Mouse (Mus musculus): Measurements from ENCODE around the gene Foxp1.

- TF ChIP-seq CTCF (IDR thresholded peaks at IDR 0.05; ENCODE audit: low read depth, low read length): no peak
- TF ChIP-seq GATA1 (IDR thresholded peaks at IDR 0.05; ENCODE audit: borderline replicate concordance, low read length): no peak
Measured at GRCm38 (mm10) chr6:99545437-99545836, 22.9 kb upstream of the Foxp1 start.

Data from G1E (cell line).